Mouse (Mus musculus) limb, embryonic 10.5 days (tissue): ENCODE measurements around the gene Gls2. TPM values are rescaled to one million over a fixed set of nuclear protein-coding genes. Genes with fewer than 3 reads are reported as not detected.
"Not testable (repeated sequence)": the region's sequence is repeated elsewhere in the genome, so short reads cannot be mapped to it uniquely, and the experiment has no call there.

Experiments used
- DNase-seq: peaks from one replicate; pipeline ENCODE4 v3.0.0-alpha.2; 2017; ENCODE audit warnings: low spot score
- H3K27ac ChIP-seq: fragments of 300-500 bp; sonication (generic); 2 replicates; pipeline ENCODE4 v1.5.1; 2016; ENCODE audit warnings: mild to moderate bottlenecking
- H3K27me3 ChIP-seq: fragments of 300-500 bp; sonication (generic); 2 replicates; pipeline ENCODE4 v1.6.1; 2016; ENCODE audit warnings: low read depth, mild to moderate bottlenecking; ENCODE audit not compliant: poor library complexity, severe bottlenecking
- H3K36me3 ChIP-seq: fragments of 300-500 bp; sonication (generic); 2 replicates; pipeline ENCODE4 v1.6.1; 2016; ENCODE audit warnings: mild to moderate bottlenecking, moderate library complexity
- H3K4me1 ChIP-seq: fragments of 300-500 bp; sonication (generic); 2 replicates; pipeline ENCODE4 v1.6.1; 2016
- H3K4me3 ChIP-seq: fragments of 300-500 bp; sonication (generic); 2 replicates; pipeline ENCODE4 v1.5.1; 2016; ENCODE audit warnings: mild to moderate bottlenecking, moderate library complexity
- H3K9me3 ChIP-seq: fragments of 300-500 bp; sonication (generic); replicated peaks from 2 replicates; pipeline ENCODE4 v1.6.1; 2016; ENCODE audit warnings: mild to moderate bottlenecking
- WGBS: fragments of 180-500 bp; shearing (Covaris S2); methylation state at CpG from one replicate; pipeline ENCODE4 v1.1.7; 2016; 5-methylcytosine and 5-hydroxymethylcytosine counted together
- polyA plus RNA-seq: library from polyadenylated mRNA; unstranded; fragments of >200 nt; fragmentation: Nextera tagmentation; extraction: Ambion mirVana; gene quantifications from 2 replicates; pipeline ENCODE4 v1.2.1, GENCODE M21; 2016

Gls2 gene
- polyA plus RNA-seq, 1 experiment from 2014 or later = 1.9 TPM

DNA sequence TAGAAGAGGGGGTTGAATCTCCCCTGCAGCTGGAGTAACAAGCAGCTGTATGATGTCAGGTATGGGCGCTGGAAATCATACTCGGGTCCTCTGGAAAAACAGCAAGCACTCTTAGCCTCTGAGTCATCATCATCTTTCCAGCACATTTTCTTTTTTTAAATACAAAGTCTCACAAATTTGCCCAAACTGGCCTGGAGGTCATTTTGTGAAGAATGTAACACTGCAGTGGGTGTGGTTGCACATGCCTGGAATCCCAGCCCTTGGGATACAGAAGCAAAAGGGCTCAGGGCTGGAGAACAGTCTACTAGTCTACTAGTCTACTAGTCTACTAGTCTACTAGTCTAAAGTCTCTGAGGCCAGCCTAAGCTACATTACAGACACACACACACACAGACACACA is 10.0 kb upstream of the Gls2 start:
- 94% methylated on average over 2 of the region's 2 CpGs for WGBS
- no peak for DNase-seq

DNA sequence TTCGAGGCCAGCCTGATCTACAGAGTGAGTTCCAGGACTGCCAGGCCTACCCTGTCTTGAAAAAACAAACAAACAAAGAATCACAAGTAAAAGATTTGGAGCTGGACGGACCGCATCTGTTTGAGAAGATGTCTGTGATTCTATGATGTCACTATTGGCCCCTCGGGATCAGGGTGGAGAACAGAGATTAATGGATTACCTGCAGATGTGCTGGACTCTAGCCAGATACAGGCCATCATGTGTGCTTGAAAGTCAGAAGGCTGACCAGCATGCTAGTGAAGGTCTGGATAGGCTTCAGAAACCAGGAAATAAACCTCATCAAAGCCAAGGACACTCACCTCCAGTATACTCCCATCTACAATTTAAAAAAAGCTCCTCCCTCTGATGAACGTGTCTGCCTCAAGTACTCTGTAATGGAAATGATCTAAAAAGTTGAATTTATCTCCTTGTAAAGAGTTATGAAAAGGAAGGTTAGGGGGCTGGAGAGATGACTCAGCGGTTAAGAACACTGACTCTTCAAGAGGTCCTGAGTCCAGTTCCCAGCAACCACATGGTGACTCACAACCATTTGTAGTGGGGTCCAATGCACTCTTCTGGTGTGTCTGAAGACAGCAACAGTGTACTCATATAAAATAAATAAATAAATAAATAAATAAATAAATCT is 8.8 kb upstream of the Gls2 start:
- 83% methylated on average over 6 of the region's 6 CpGs for WGBS
- peaks cover 3% of the 10 kb centered on the region for H3K4me1 ChIP-seq
- H3K9me3 ChIP-seq = no peaks in the 10 kb centered on the region
- DNase-seq = no peak
- H3K4me3 ChIP-seq = no peak overlapping the region
- H3K27ac ChIP-seq = no peak overlapping the region
- H3K36me3 ChIP-seq = no peaks in the 10 kb centered on the region
- H3K27me3 ChIP-seq = no peaks in the 10 kb centered on the region

More for the DNA sequence above, 10.0 kb upstream of the Gls2 start:
- Histone ChIP-seq H3K27me3 (no peaks in the 10 kb centered on the region), H3K27ac (no peak overlapping the region), H3K9me3 (no peaks in the 10 kb centered on the region), H3K4me3 (no peak overlapping the region), H3K4me1 (peaks cover 14% of the 10 kb centered on the region), H3K36me3 (no peaks in the 10 kb centered on the region)

DNA sequence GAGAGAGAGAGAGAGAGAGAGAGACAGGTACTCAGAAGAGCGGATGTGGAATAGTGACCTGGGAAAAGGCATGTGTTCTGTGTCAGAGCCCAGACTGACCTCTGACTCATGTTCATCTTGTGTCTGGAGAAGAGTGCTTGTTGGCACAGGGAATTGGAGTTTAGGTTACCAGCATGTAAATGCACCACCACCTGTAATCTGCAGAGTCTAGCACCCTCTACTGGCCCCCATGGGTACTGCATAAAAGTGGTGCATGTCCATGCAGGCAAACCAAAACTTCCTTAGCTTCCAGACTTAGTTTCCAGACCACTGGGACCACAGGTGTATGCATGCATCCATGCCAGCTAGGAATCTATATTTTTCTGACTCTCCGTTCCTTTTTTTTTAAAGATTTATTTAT is 8.3 kb upstream of the Gls2 start:
- Histone ChIP-seq H3K36me3 (no peaks in the 10 kb centered on the region), H3K4me3 (no peak overlapping the region), H3K4me1 (0 out of 2 replicates have a peak, but pooled peaks cover 2% of the 10 kb centered on the region), H3K27me3 (no peaks in the 10 kb centered on the region), H3K9me3 (no peaks in the 10 kb centered on the region), H3K27ac (no peak overlapping the region)
- 63% methylated on average over 2 of the region's 2 CpGs for WGBS
- peak; percentile 94 for DNase-seq

DNA sequence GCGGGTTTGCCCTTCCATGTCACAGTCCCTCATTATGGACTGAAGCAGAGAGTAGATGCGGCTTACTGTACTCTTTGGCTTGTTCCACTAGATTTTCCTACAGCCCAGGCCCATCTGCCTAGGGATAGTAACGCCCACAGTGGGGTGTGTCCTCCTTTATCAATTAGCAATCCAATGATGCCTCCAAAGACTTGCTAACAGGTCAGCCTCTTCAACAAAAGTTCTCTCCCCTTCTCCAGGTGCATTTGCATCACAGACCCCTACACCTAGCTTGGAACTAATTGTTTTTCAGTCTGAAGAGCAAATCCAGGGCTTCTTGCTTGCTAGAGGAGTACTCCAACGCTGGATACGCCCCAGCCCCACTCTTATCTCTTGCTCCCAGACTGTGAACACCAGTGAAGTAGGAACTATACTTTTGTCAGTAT is 7.1 kb upstream of the Gls2 start:
- Histone ChIP-seq H3K27me3 (no peaks in the 10 kb centered on the region), H3K36me3 (no peaks in the 10 kb centered on the region), H3K9me3 (no peaks in the 10 kb centered on the region), H3K4me3 (no peak overlapping the region), H3K4me1 (0 out of 2 replicates have a peak, but pooled peaks cover 2% of the 10 kb centered on the region), H3K27ac (no peak overlapping the region)
- 61% methylated on average over 5 of the region's 5 CpGs for WGBS
- DNase-seq = no peak

DNA sequence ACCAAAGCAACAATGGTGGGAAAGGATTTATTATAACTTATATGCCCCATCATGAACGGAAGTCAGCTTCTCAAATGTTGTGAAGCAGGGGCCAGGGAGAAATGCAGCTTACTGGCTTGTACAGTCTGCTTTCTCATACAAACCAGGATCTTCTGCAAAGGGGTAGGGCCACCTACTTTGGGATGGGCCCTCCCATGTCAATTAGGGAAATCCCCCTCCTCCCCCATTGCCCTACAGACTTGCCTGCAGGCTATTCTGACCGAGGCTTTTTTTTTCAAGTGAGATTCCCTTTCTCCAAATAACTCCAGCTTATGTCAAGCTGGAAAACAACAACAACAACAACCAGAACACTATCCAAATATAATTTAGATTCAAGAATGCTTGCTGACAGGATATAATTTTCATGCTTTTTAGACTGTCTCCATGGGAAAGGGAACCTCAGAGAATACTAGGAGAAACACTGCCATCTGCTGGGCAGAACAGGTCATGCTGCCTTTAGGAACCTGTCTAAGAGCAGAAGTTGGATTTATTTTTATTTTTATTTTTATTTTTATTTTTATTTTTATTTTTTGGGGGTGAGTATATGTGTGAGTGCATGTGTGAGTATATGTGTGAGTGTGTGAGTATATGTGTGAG is 5.9 kb upstream of the Gls2 start:
- peak; percentile 76 for DNase-seq
- H3K4me3 ChIP-seq = no peak overlapping the region
- no peak overlapping the region for H3K27ac ChIP-seq
- no peaks in the 10 kb centered on the region for H3K36me3 ChIP-seq
- 0 out of 2 replicates have a peak, but pooled peaks cover 2% of the 10 kb centered on the region for H3K4me1 ChIP-seq
- peaks cover 2% of the 10 kb centered on the region for H3K27me3 ChIP-seq
- H3K9me3 ChIP-seq = no peaks in the 10 kb centered on the region
- WGBS = 46% methylated on average over 2 of the region's 2 CpGs

DNA sequence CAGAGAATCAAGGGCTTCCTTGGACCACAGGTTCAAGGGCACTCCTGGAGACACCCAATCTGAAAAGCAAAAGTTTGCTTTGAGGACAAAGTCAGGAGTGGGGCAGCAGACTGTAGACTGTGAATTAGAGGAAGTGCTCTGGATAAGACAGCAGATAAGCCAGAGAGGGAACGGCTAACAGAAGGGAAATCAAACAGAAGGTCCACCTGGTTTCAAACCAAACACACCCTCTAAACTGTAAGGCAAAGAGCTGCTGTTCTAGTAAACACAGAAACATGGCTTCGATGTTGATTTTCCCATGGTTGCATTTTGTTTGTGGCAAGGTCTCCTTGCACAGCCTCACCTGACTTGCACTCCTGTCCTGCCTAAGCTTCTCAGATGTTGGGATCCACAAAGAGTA is 2.8 kb upstream of the Gls2 start:
- H3K36me3 ChIP-seq = no peaks in the 10 kb centered on the region
- peaks cover 25% of the 10 kb centered on the region for H3K27me3 ChIP-seq
- H3K4me1 ChIP-seq = peaks cover 23% of the 10 kb centered on the region
- DNase-seq = no peak
- no peak overlapping the region for H3K4me3 ChIP-seq
- no peaks in the 10 kb centered on the region for H3K9me3 ChIP-seq
- H3K27ac ChIP-seq = no peak overlapping the region
- WGBS = 84% methylated on average over 2 of the region's 2 CpGs

DNA sequence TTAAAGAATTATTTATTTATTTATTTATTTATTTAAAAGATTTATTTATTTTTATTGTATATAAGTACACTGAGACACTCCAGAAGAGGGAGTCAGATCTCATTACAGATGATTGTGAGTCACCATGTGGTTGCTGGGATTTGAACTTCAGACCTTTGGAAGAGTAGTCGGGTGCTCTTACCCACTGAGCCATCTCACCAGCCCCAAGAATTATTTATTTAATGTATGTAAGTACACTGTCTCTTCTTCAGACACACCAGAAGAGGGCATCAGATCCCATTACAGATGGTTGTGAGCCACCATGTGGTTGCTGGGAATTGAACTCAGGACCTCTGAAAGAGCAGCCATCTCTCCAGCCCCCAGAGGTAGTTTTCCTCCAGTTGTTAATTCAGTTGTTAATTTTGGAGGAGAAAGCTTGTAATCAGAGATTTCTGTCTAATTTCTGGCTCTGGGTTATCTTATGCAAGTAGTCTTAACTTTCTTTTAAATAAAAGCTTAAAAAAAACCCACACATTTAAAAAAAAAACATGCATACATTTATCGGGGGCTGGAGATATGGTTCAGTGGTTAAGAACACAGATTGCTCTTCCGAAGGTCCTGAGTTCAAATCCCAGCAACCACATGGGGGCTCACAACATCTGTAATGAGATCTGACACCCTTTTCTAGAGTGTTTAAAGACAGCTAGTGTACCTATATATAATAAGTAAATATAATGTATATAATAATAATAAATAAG is 2.1 kb upstream of the Gls2 start:
- WGBS = 91% methylated on average over 3 of the region's 3 CpGs
- H3K27me3 ChIP-seq = peaks cover 32% of the 10 kb centered on the region
- peaks cover 23% of the 10 kb centered on the region for H3K4me1 ChIP-seq
- H3K36me3 ChIP-seq, DNase-seq, H3K4me3 ChIP-seq, H3K27ac ChIP-seq, H3K9me3 ChIP-seq: not testable (repeated sequence)

DNA sequence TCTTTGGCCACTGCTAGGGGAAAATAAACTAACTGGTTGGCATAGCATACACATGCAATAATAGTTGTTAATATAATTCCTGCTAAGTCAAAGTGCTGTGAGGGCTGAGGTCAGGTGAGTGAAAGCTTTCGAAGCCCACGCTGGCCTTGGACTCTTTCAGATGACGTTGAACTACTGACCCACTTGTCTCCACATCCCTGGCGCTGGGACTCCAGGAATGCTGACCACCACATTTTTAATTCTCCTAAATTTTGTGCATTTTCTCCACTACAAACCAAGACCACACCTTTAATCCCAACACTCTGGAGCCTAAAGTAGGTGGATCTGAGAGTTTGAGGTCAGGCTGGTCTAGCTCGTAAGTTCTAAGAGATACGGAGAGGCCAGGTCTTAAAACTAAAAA is 1.1 kb upstream of the Gls2 start:
- Histone ChIP-seq H3K9me3 (no peaks in the 10 kb centered on the region), H3K27me3 (peaks cover 32% of the 10 kb centered on the region), H3K27ac (no peak overlapping the region), H3K36me3 (no peaks in the 10 kb centered on the region), H3K4me1 (peaks cover 23% of the 10 kb centered on the region), H3K4me3 (no peak overlapping the region)
- 94% methylated on average over 6 of the region's 6 CpGs for WGBS
- DNase-seq = no peak

DNA sequence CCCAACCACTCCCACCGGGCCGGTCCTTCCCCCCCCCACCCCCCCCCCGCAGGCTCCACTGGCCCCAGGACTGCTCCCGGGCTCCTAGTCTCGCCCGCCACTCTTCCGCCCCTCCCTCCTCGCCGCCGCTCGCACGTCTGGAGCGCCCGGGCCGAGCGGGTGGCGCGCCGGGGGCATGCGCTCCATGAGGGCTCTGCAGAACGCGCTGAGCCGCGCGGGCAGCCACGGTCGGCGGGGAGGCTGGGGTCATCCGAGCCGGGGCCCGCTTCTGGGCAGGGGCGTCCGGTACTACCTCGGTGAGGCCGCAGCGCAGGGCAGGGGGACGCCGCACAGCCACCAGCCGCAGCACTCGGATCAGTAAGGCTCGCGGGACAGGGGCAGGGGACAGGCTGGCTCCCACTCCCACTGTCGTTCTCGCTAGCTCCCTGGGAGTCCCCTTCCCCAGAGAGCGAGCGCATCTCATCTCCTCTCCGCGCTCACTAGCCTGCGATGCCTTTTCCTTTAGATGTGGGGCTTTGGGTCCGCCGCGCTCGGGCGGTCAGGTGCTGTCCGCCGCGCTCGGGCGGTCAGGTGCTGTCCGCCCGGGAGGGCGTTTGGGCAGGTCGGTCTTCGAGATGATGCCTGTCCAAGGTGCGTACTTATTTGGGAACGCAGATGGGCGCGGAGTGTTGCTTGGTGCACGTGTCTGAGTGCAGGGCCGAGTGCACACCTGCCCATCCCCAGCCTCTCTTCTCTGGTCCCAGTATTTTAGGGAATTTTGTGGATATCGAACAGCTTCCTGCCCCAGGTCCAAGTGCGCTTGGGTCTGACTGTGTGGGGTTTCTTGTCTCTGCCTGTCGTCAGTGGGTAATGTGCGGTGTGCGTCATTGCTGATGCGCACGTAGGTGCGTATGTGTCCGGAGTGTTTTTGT is 549 bp downstream of the Gls2 start:
- H3K4me1 ChIP-seq = peaks cover 21% of the 10 kb centered on the region
- peaks cover 32% of the 10 kb centered on the region for H3K27me3 ChIP-seq
- H3K9me3 ChIP-seq = no peaks in the 10 kb centered on the region
- H3K4me3 ChIP-seq = peak overlapping the region; percentile 85
- H3K27ac ChIP-seq = peak overlapping the region; percentile 82
- H3K36me3 ChIP-seq = no peaks in the 10 kb centered on the region
- 2% methylated on average over 66 of the region's 79 CpGs for WGBS
- no peak for DNase-seq

DNA sequence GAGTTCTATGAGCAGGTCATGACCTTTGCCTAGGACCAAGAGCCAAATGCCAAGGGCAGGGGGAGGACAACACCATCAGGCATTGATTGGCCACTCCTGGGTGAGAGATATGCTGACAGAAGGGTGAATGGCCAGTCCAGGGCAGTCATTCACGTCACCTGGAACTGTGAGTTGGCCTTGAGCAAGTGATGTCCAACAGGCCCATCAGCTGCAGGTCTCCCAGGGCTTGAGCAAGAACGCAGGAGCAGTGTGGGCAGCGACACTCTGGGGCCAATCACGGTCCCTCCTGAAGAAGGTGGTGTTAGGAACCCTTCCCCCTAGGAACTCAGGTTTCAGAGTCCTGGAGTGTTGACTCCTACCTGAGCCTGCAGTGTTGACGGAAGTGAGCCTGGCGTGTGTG is 7.6 kb downstream of the Gls2 start:
- DNase-seq = no peak
- Histone ChIP-seq H3K4me3 (no peak overlapping the region), H3K27ac (no peak overlapping the region), H3K27me3 (peaks cover 4% of the 10 kb centered on the region), H3K4me1 (peaks cover 4% of the 10 kb centered on the region; the same call in 1 of the 2 replicates), H3K9me3 (no peaks in the 10 kb centered on the region), H3K36me3 (peaks cover 7% of the 10 kb centered on the region)
- WGBS = 69% methylated on average over 6 of the region's 6 CpGs

DNA sequence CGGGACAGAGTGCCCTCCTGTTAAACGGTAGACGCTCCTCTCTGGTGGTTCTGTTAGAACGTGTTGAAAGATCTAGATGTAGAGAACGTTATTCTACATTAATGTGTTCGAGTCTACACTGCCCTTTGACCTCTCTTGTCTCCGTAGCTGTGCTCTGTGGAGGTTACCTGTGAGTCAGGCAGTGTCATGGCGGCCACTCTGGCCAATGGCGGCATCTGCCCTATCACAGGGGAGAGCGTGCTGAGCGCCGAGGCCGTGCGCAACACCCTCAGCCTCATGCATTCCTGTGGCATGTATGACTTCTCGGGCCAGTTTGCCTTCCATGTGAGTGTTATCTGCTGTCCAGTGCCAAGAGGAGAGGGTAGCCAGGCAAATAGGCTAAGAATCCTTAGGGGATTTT is 10.7 kb downstream of the Gls2 start:
- no peak for DNase-seq
- H3K36me3 ChIP-seq = peaks cover 21% of the 10 kb centered on the region
- H3K27ac ChIP-seq = no peak overlapping the region
- peaks cover 4% of the 10 kb centered on the region; the same call in 1 of the 2 replicates for H3K4me1 ChIP-seq
- WGBS = 90% methylated on average over 15 of the region's 15 CpGs
- H3K9me3 ChIP-seq = no peaks in the 10 kb centered on the region
- H3K27me3 ChIP-seq = no peaks in the 10 kb centered on the region
- H3K4me3 ChIP-seq = no peak overlapping the region

DNA sequence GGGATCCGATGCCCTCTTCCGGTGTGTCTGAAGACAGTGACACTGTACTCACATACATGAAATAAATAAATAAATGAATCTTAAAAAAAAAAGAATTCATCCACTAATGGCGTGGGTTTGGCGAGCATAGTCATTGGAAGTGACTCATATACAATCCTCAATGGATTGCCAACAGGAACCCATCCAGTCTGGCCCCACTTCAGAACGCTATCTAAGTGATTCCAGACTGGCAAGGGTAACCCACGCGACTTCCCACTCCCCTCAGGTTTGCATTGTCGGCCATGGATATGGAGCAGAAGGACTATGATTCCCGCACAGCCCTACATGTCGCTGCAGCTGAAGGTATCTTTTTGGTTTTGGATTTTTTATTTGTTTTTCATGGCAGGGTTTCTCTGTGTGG is 14.1 kb downstream of the Gls2 start:
- Histone ChIP-seq H3K27me3 (peaks cover 4% of the 10 kb centered on the region), H3K9me3 (no peaks in the 10 kb centered on the region), H3K27ac (no peak overlapping the region), H3K4me1 (peaks cover 18% of the 10 kb centered on the region), H3K36me3 (peaks cover 26% of the 10 kb centered on the region), H3K4me3 (no peak overlapping the region)
- WGBS = 96% methylated on average over 10 of the region's 10 CpGs
- no peak for DNase-seq
